Mouse (Mus musculus): ENCODE results near the gene Pptc7. TPM values are rescaled to one million over a fixed set of nuclear protein-coding genes. Genes with fewer than 3 reads are reported as not detected.

The Pptc7 gene
- polyA plus RNA-seq, 1 experiment, result 7.2 TPM

DNA sequence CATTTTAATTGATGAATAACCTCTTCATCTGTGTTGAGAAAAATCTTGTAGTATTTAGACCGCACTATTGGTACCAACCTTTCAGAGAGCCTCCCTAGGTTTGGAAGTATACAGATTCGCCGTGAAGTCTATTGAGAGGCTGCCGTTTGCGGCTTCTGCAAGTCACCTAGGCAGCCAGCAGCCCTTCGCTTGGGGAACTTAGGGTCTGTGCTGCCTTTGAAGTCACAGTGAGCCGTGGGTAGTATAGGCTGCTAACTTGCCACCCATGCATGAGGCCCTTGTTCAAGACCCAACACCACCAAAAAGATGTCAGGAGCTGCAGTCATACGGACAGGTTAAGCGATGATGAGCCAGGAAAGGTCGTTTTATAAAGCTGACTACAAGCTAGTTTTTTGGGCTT lies 2.0 kb downstream of the Pptc7 start:
- peaks cover 5% of the 10 kb centered on the region; the same call in 1 of the 2 replicates for H3K4me1 ChIP-seq (ENCODE audit: control insufficient read depth, insufficient read depth, low read length)
- 80% methylated on average over 10 of the region's 10 CpGs for WGBS
- no peak overlapping the region for H3K27ac ChIP-seq (ENCODE audit: control insufficient read depth, insufficient read depth, low read depth, low read length, poor library complexity)
- H3K4me3 ChIP-seq (replicated peaks; ENCODE audit: control insufficient read depth, low read depth, low read length), result no peak overlapping the region
- TF ChIP-seq CTCF (IDR thresholded peaks at IDR 0.05; ENCODE audit: control insufficient read depth, insufficient read depth, low read length), result no peak
- TF ChIP-seq POLR2A (IDR thresholded peaks at IDR 0.05; ENCODE audit: borderline replicate concordance, control insufficient read depth, low read depth, low read length), result no peak

GRCm38 (mm10) chr5:122287026-122287425 lies 2.9 kb downstream of the Pptc7 start:
- 63% methylated on average over 4 of the region's 4 CpGs for WGBS
- no peak for TF ChIP-seq POLR2A (IDR thresholded peaks at IDR 0.05; ENCODE audit: borderline replicate concordance, control insufficient read depth, low read depth, low read length)
- no peak for TF ChIP-seq CTCF (IDR thresholded peaks at IDR 0.05; ENCODE audit: control insufficient read depth, insufficient read depth, low read length)
- Histone ChIP-seq H3K4me3 (replicated peaks; ENCODE audit: control insufficient read depth, low read depth, low read length) (no peak overlapping the region), H3K4me1 (ENCODE audit: control insufficient read depth, insufficient read depth, low read length) (peaks cover 5% of the 10 kb centered on the region; the same call in 1 of the 2 replicates), H3K27ac (ENCODE audit: control insufficient read depth, insufficient read depth, low read depth, low read length, poor library complexity) (no peak overlapping the region)

GRCm38 (mm10) chr5:122288147-122288811 lies 4.1 kb downstream of the Pptc7 start:
- no peak overlapping the region for H3K4me3 ChIP-seq (replicated peaks; ENCODE audit: control insufficient read depth, low read depth, low read length)
- TF ChIP-seq CTCF (IDR thresholded peaks at IDR 0.05; ENCODE audit: control insufficient read depth, insufficient read depth, low read length) (no peak), POLR2A (IDR thresholded peaks at IDR 0.05; ENCODE audit: borderline replicate concordance, control insufficient read depth, low read depth, low read length) (no peak)
- H3K27ac ChIP-seq (ENCODE audit: control insufficient read depth, insufficient read depth, low read depth, low read length, poor library complexity), result no peak overlapping the region
- WGBS, result 84% methylated on average over 4 of the region's 4 CpGs
- H3K4me1 ChIP-seq (ENCODE audit: control insufficient read depth, insufficient read depth, low read length), result peaks cover 5% of the 10 kb centered on the region; the same call in 1 of the 2 replicates

DNA sequence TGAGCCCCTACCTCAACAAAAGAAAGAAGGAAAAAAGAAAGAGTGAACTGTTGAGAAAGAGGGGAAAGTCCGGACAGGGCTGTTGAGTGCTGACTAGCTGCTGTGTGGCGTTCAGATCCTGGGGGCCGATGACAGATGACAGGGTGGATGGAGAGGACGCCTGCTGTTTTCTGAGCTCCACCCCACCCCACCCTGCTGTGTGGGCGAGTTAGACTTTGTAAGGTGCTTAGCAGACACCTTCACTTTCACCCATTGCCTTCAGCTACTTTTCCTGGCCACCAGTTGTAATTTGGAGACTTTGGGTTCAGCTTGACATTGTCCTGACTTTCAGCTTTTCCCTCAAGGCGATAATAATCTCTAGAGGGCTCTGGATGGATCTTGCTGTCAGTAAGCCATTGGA lies 7.0 kb downstream of the Pptc7 start:
- TF ChIP-seq CTCF (IDR thresholded peaks at IDR 0.05; ENCODE audit: control insufficient read depth, insufficient read depth, low read length) (no peak), POLR2A (IDR thresholded peaks at IDR 0.05; ENCODE audit: borderline replicate concordance, control insufficient read depth, low read depth, low read length) (no peak)
- H3K27ac ChIP-seq (ENCODE audit: control insufficient read depth, insufficient read depth, low read depth, low read length, poor library complexity), result no peak overlapping the region
- H3K4me3 ChIP-seq (replicated peaks; ENCODE audit: control insufficient read depth, low read depth, low read length), result no peak overlapping the region
- peaks cover 3% of the 10 kb centered on the region; the same call in 1 of the 2 replicates for H3K4me1 ChIP-seq (ENCODE audit: control insufficient read depth, insufficient read depth, low read length)
- WGBS, result 64% methylated on average over 6 of the region's 6 CpGs

GRCm38 (mm10) chr5:122291553-122292339 lies 7.6 kb downstream of the Pptc7 start:
- no peak overlapping the region for H3K4me3 ChIP-seq (replicated peaks; ENCODE audit: control insufficient read depth, low read depth, low read length)
- TF ChIP-seq CTCF (IDR thresholded peaks at IDR 0.05; ENCODE audit: control insufficient read depth, insufficient read depth, low read length), result no peak
- TF ChIP-seq POLR2A (IDR thresholded peaks at IDR 0.05; ENCODE audit: borderline replicate concordance, control insufficient read depth, low read depth, low read length), result no peak
- WGBS, result 48% methylated on average over 17 of the region's 17 CpGs
- no peak overlapping the region for H3K27ac ChIP-seq (ENCODE audit: control insufficient read depth, insufficient read depth, low read depth, low read length, poor library complexity)
- peaks cover 1% of the 10 kb centered on the region; the same call in 1 of the 2 replicates for H3K4me1 ChIP-seq (ENCODE audit: control insufficient read depth, insufficient read depth, low read length)

DNA sequence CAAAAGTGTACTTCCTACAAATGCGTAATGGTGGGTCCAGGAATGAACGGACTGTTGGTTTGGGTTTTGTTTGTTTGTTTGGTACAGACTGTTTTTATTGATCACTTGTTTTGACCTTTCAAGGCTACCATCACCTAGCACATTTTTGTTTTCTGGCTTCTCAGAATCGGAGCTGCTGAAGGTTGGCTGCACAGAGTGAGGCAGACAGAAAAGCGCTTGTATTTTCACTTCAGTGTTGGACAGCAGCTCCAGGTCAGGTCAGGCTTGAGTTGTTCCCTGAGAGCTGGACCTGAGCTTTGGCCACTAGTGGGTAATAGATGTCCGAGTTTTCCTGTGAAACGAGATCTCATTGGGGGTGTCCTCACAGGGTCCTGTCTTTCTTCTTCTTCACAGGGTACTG lies 9.0 kb downstream of the Pptc7 start:
- WGBS, result 88% methylated on average over 6 of the region's 6 CpGs
- no peak overlapping the region for H3K4me3 ChIP-seq (replicated peaks; ENCODE audit: control insufficient read depth, low read depth, low read length)
- peaks cover 1% of the 10 kb centered on the region; the same call in 1 of the 2 replicates for H3K4me1 ChIP-seq (ENCODE audit: control insufficient read depth, insufficient read depth, low read length)
- TF ChIP-seq CTCF (IDR thresholded peaks at IDR 0.05; ENCODE audit: control insufficient read depth, insufficient read depth, low read length), result no peak
- TF ChIP-seq POLR2A (IDR thresholded peaks at IDR 0.05; ENCODE audit: borderline replicate concordance, control insufficient read depth, low read depth, low read length), result no peak
- H3K27ac ChIP-seq (ENCODE audit: control insufficient read depth, insufficient read depth, low read depth, low read length, poor library complexity), result no peak overlapping the region

DNA sequence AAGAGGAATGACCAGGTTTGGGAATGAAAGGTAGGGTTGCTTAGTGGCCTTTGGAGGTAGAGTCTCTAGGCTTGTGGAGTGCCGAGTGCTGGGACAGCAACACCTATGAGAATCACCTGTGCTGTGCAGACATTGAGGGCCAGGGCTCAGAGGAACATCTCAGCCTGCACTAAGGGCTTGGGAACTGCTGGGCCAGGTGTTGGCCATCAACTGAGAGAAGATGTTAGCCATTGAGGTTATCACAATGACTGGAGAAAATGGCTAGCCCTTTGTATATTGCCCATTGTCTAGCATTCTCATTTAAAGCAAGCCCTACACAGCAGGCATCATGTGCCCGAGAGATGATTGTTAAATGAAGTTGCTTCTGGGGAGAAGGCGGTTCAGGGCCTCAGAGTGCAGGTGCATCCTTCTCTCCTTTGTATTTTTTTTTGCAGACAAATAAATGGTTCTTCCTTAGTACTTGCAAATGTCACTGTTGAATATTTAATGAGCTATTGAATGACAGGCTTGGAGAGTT lies 10.1 kb downstream of the Pptc7 start:
- WGBS, result 86% methylated on average over 3 of the region's 3 CpGs
- no peak overlapping the region for H3K27ac ChIP-seq (ENCODE audit: control insufficient read depth, insufficient read depth, low read depth, low read length, poor library complexity)
- peaks cover 1% of the 10 kb centered on the region; the same call in 1 of the 2 replicates for H3K4me1 ChIP-seq (ENCODE audit: control insufficient read depth, insufficient read depth, low read length)
- TF ChIP-seq POLR2A (IDR thresholded peaks at IDR 0.05; ENCODE audit: borderline replicate concordance, control insufficient read depth, low read depth, low read length), result no peak
- no peak for TF ChIP-seq CTCF (IDR thresholded peaks at IDR 0.05; ENCODE audit: control insufficient read depth, insufficient read depth, low read length)
- H3K4me3 ChIP-seq (replicated peaks; ENCODE audit: control insufficient read depth, low read depth, low read length), result no peak overlapping the region
